Mouse (Mus musculus) liver, embryonic 11.5 days (tissue): ENCODE measurements at regions not wholly inside any gene's neighbourhood (a gene's known extent, or its start where the extent isn't known, plus 50 kb on each side); places are given as distances from the start of the nearest gene placed in this dataset.
"Not testable (repeated sequence)": the region's sequence is repeated elsewhere in the genome, so short reads cannot be mapped to it uniquely, and the experiment has no call there.

Experiments
- ATAC-seq: fragments of 200-750 bp; cut with Nextera tagmentation; replicated peaks from 2 replicates; pipeline ENCODE4 v1.8.0; 2017; ENCODE audit warnings: moderate number of reproducible peaks, mild to moderate bottlenecking, moderate TSS enrichment, moderate library complexity; ENCODE audit not compliant: low FRiP score
- DNase-seq: peaks from one replicate; pipeline ENCODE4 v3.0.0-alpha.2; 2017; ENCODE audit warnings: low spot score
- H3K27ac ChIP-seq: fragments of 300-500 bp; sonication (generic); 2 replicates; pipeline ENCODE4 v1.5.1; 2014; ENCODE audit warnings: mild to moderate bottlenecking, low read depth, low read length, control low read depth
- H3K27me3 ChIP-seq: fragments of 300-500 bp; sonication (generic); replicated peaks from 2 replicates; pipeline ENCODE4 v1.6.1; 2014; ENCODE audit warnings: low read length, mixed read lengths; ENCODE audit not compliant: control insufficient read depth, insufficient read depth
- H3K36me3 ChIP-seq: fragments of 300-500 bp; sonication (generic); 2 replicates; pipeline ENCODE4 v1.6.1; 2014; ENCODE audit warnings: mild to moderate bottlenecking, low read length, moderate library complexity, mixed read lengths; ENCODE audit not compliant: control insufficient read depth, insufficient read depth
- H3K4me1 ChIP-seq: fragments of 300-500 bp; sonication (generic); replicated peaks from 2 replicates; pipeline ENCODE4 v1.6.1; 2014; ENCODE audit warnings: low read length, mixed read lengths; ENCODE audit not compliant: control insufficient read depth, insufficient read depth
- H3K4me2 ChIP-seq: fragments of 300-500 bp; sonication (generic); 2 replicates; pipeline ENCODE4 v1.6.1; 2014; ENCODE audit warnings: mild to moderate bottlenecking, control low read depth, moderate library complexity
- H3K4me3 ChIP-seq: fragments of 300-500 bp; sonication (generic); 2 replicates; pipeline ENCODE4 v1.5.1; 2014; ENCODE audit warnings: low read depth, low read length, control low read depth
- H3K9ac ChIP-seq: fragments of 300-500 bp; sonication (generic); 2 replicates; pipeline ENCODE4 v1.6.1; 2014; ENCODE audit warnings: low read depth, low read length, control low read depth
- H3K9me3 ChIP-seq: fragments of 300-500 bp; sonication (generic); 2 replicates; pipeline ENCODE4 v1.6.1; 2016; ENCODE audit warnings: low read length, inconsistent platforms, mixed read lengths; ENCODE audit not compliant: control insufficient read depth
- WGBS: fragments of 180-500 bp; shearing (Covaris S2); extraction: QIAGEN DNeasy Blood & Tissue Kit; methylation state at CpG from one replicate; pipeline ENCODE4 v1.1.7; 2014; 5-methylcytosine and 5-hydroxymethylcytosine counted together

GRCm38 (mm10) chr12:65371650-65372049 is 146.3 kb downstream of the Wdr20rt start:
- H3K27me3 ChIP-seq = no peaks in the 10 kb centered on the region
- WGBS = 79% methylated on average over 2 of the region's 2 CpGs
- no peak overlapping the region for H3K4me3 ChIP-seq
- H3K4me1 ChIP-seq = no peaks in the 10 kb centered on the region
- H3K27ac ChIP-seq = no peak overlapping the region
- ATAC-seq (no peak), DNase-seq (no peak)
- H3K4me2 ChIP-seq = no peak overlapping the region
- H3K9me3 ChIP-seq = no peaks in the 10 kb centered on the region
- H3K36me3 ChIP-seq = no peaks in the 10 kb centered on the region
- H3K9ac ChIP-seq = no peak overlapping the region

GRCm38 (mm10) chr12:65379321-65379720 is 154.0 kb downstream of the Wdr20rt start:
- no peak for ATAC-seq
- H3K4me2 ChIP-seq = no peak overlapping the region
- H3K9me3 ChIP-seq = no peaks in the 10 kb centered on the region
- H3K9ac ChIP-seq = no peak overlapping the region
- no peak for DNase-seq
- no peaks in the 10 kb centered on the region for H3K36me3 ChIP-seq
- H3K4me1 ChIP-seq = no peaks in the 10 kb centered on the region
- 62% methylated on average over 1 of the region's 1 CpGs for WGBS
- H3K4me3 ChIP-seq = no peak overlapping the region
- H3K27ac ChIP-seq = no peak overlapping the region
- H3K27me3 ChIP-seq = no peaks in the 10 kb centered on the region

- Histone ChIP-seq H3K9ac (no peak overlapping the region), H3K4me3 (no peak overlapping the region), H3K27ac (no peak overlapping the region), H3K27me3 (no peaks in the 10 kb centered on the region), H3K36me3 (no peaks in the 10 kb centered on the region), H3K9me3 (no peaks in the 10 kb centered on the region; the same call in 1 of the 2 replicates), H3K4me2 (no peak overlapping the region), H3K4me1 (no peaks in the 10 kb centered on the region)
- no peak for DNase-seq
- 53% methylated on average over 5 of the region's 5 CpGs for WGBS
- no peak for ATAC-seq
Measured at GRCm38 (mm10) chr12:65382118-65382791, 156.9 kb downstream of the Wdr20rt start.

- not testable (repeated sequence) for ATAC-seq
- WGBS = 90% methylated on average over 11 of the region's 11 CpGs
Measured at GRCm38 (mm10) chr12:65382796-65383195, 157.5 kb downstream of the Wdr20rt start.

GRCm38 (mm10) chr12:65386005-65386645 is 160.8 kb downstream of the Wdr20rt start:
- Histone ChIP-seq H3K4me3 (no peak overlapping the region), H3K36me3 (no peaks in the 10 kb centered on the region), H3K27me3 (no peaks in the 10 kb centered on the region), H3K9me3 (no peaks in the 10 kb centered on the region; the same call in 1 of the 2 replicates), H3K4me2 (no peak overlapping the region), H3K4me1 (no peaks in the 10 kb centered on the region), H3K27ac (no peak overlapping the region), H3K9ac (no peak overlapping the region)
- 64% methylated on average over 2 of the region's 2 CpGs for WGBS
- no peak for ATAC-seq
- no peak for DNase-seq

More at GRCm38 (mm10) chr12:65382796-65383195, 157.5 kb downstream of the Wdr20rt start:
- H3K36me3 ChIP-seq, H3K4me3 ChIP-seq, DNase-seq, H3K4me1 ChIP-seq, H3K27ac ChIP-seq, H3K9ac ChIP-seq, H3K9me3 ChIP-seq, H3K27me3 ChIP-seq, H3K4me2 ChIP-seq: not testable (repeated sequence)

- DNase-seq = no peak
Measured at GRCm38 (mm10) chr12:65387042-65387441, 161.7 kb downstream of the Wdr20rt start.

GRCm38 (mm10) chr12:65389512-65389911 is 164.2 kb downstream of the Wdr20rt start:
- Histone ChIP-seq H3K9ac (no peak overlapping the region), H3K4me3 (no peak overlapping the region), H3K4me2 (no peak overlapping the region), H3K27ac (no peak overlapping the region), H3K9me3 (no peaks in the 10 kb centered on the region; the same call in 1 of the 2 replicates), H3K36me3 (no peaks in the 10 kb centered on the region), H3K4me1 (no peaks in the 10 kb centered on the region), H3K27me3 (no peaks in the 10 kb centered on the region)
- WGBS = 76% methylated on average over 2 of the region's 2 CpGs
- ATAC-seq (no peak), DNase-seq (no peak)

More at GRCm38 (mm10) chr12:65387042-65387441, 161.7 kb downstream of the Wdr20rt start:
- Histone ChIP-seq H3K9ac (no peak overlapping the region), H3K36me3 (no peaks in the 10 kb centered on the region), H3K4me2 (no peak overlapping the region), H3K27ac (no peak overlapping the region), H3K9me3 (no peaks in the 10 kb centered on the region; the same call in 1 of the 2 replicates), H3K4me1 (no peaks in the 10 kb centered on the region), H3K4me3 (no peak overlapping the region), H3K27me3 (no peaks in the 10 kb centered on the region)
- no peak for ATAC-seq

- Histone ChIP-seq H3K4me2 (no peak overlapping the region), H3K36me3 (no peaks in the 10 kb centered on the region), H3K4me1 (no peaks in the 10 kb centered on the region), H3K9ac (no peak overlapping the region), H3K9me3 (no peaks in the 10 kb centered on the region), H3K27ac (no peak overlapping the region), H3K4me3 (no peak overlapping the region), H3K27me3 (no peaks in the 10 kb centered on the region)
- ATAC-seq = no peak
- 81% methylated on average over 6 of the region's 6 CpGs for whole genome bisulfite sequencing
- DNase-seq = no peak
Measured at GRCm38 (mm10) chr12:65390330-65390729, 165.0 kb downstream of the Wdr20rt start.
